12 mouse cellular contexts compared by ENCODE assay signal in the genomic region with DNA sequence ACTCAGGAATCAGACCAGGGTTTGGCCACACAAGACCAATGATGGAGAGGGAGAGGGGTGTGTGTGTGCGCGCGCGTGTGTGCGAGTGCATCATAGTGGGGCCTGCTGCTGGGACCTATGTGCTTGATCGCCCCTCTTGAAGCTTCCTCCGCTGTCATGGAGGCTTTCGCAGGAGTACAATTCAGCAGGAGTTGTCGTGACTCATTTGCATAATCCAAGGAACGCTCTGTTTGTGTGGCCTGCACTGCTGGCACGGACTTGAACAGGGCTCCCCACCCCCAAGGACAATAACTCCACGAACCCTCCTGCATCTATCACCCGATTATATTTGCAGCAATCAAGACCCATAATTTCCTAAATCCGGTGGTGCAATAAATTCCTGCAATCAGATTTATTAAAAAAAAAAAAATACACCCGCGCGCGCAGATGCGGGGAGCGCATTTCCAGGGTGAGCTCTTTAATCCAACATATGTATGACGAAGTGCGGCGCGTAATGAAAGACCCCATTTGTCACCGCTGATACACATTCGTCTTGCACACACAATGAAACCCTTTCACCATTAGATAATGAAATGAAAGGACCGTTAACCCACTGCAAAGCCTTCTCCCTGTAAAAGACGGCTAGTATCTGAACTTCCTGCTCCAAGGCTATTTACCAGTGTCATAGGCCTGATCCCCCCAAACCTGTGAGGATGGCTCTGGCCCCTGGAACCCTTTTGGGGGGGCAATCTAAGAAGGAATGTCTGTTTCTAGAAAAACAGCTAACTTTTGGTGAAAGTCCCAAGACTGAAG.
DNase-seq lines count a peak whose midpoint lies in the region; ATAC-seq and TF ChIP-seq lines count a peak whose summit lies in the region.
"Had no signal": no experiment of that assay in that cellular context is flagged by ENCODE, and none has a peak within 500 bp of the region (broad histone marks: within the 10 kb centered on the region; RNA-seq: fewer than 3 reads in every experiment).

No protein-coding gene starts in this region.

- H3K4me2 ChIP-seq in lung, embryonic 14.5 days = peak overlapping the region; percentile 10; the same call in 1 of the 2 replicates
- peak overlapping the region; percentile 56 for H3K4me2 ChIP-seq in forebrain, embryonic 12.5 days
- peak overlapping the region; percentile 46 for H3K4me2 ChIP-seq in hindbrain, embryonic 16.5 days (ENCODE audit: low read length)
- peak overlapping the region; percentile 48 for H3K4me2 ChIP-seq in neural tube, embryonic 13.5 days
- H3K4me2 ChIP-seq: liver, embryonic 15.5 days had no signal

- H3K4me3 ChIP-seq in lung, embryonic 14.5 days (ENCODE audit: low read depth, low read length) = no peak overlapping the region
- H3K4me3 ChIP-seq in forebrain, embryonic 12.5 days (replicated peaks) = peak overlapping the region; percentile 28
- peak overlapping the region; percentile 14; the same call in 1 of the 2 replicates for H3K4me3 ChIP-seq in hindbrain, embryonic 16.5 days (ENCODE audit: low read length)
- peak overlapping the region; percentile 18 for H3K4me3 ChIP-seq in neural tube, embryonic 13.5 days
- H3K4me3 ChIP-seq: limb, embryonic 10.5 days; liver, embryonic 15.5 days had no signal

- no peaks in the 10 kb centered on the region for H3K36me3 ChIP-seq in lung, embryonic 14.5 days (ENCODE audit: insufficient read depth)
- no peaks in the 10 kb centered on the region for H3K36me3 ChIP-seq in forebrain, embryonic 12.5 days (replicated peaks)
- no peaks in the 10 kb centered on the region for H3K36me3 ChIP-seq in hindbrain, embryonic 16.5 days (ENCODE audit: control insufficient read depth, insufficient read depth, low read length)
- no peaks in the 10 kb centered on the region for H3K36me3 ChIP-seq in neural tube, embryonic 13.5 days
- H3K36me3 ChIP-seq: limb, embryonic 10.5 days; liver, embryonic 15.5 days had no signal

- ATAC-seq in lung, embryonic 14.5 days (ENCODE audit: insufficient read depth) = no peak
- peak; percentile 42 for ATAC-seq in forebrain, embryonic 12.5 days (ENCODE audit: low FRiP score)
- no peak for ATAC-seq in hindbrain, embryonic 16.5 days
- ATAC-seq in neural tube, embryonic 13.5 days (ENCODE audit: low read depth) = no peak
- ATAC-seq: Patski had no signal

- no peaks in the 10 kb centered on the region for H3K9me3 ChIP-seq in lung, embryonic 14.5 days (ENCODE audit: low read depth, low read length)
- H3K9me3 ChIP-seq in forebrain, embryonic 12.5 days = no peaks in the 10 kb centered on the region
- no peaks in the 10 kb centered on the region for H3K9me3 ChIP-seq in hindbrain, embryonic 16.5 days (ENCODE audit: control insufficient read depth, low read length)
- no peaks in the 10 kb centered on the region for H3K9me3 ChIP-seq in neural tube, embryonic 13.5 days
- H3K9me3 ChIP-seq: limb, embryonic 10.5 days; liver, embryonic 15.5 days had no signal

- H3K27me3 ChIP-seq in lung, embryonic 14.5 days (ENCODE audit: insufficient read depth, low read length) = peaks cover 29% of the 10 kb centered on the region; the same call in 1 of the 2 replicates
- H3K27me3 ChIP-seq in forebrain, embryonic 12.5 days = peaks cover 41% of the 10 kb centered on the region
- H3K27me3 ChIP-seq in hindbrain, embryonic 16.5 days (replicated peaks; ENCODE audit: control insufficient read depth, insufficient read depth, low read length) = no peaks in the 10 kb centered on the region; the same call in 1 of the 2 replicates
- H3K27me3 ChIP-seq in neural tube, embryonic 13.5 days = peaks cover 20% of the 10 kb centered on the region; the same call in 1 of the 2 replicates

- no peak overlapping the region for H3K9ac ChIP-seq in lung, embryonic 14.5 days
- peak overlapping the region; percentile 33; the same call in 1 of the 2 replicates for H3K9ac ChIP-seq in forebrain, embryonic 12.5 days
- H3K9ac ChIP-seq in hindbrain, embryonic 16.5 days (ENCODE audit: low read depth, low read length) = peak overlapping the region; percentile 9; the same call in 1 of the 2 replicates
- H3K9ac ChIP-seq in neural tube, embryonic 13.5 days = peak overlapping the region; percentile 57; the same call in 1 of the 2 replicates
- H3K9ac ChIP-seq: liver, embryonic 15.5 days had no signal

- H3K27ac ChIP-seq in lung, embryonic 14.5 days (ENCODE audit: low read depth) = no peak overlapping the region
- peak overlapping the region; percentile 51; the same call in 1 of the 2 replicates for H3K27ac ChIP-seq in forebrain, embryonic 12.5 days
- peak overlapping the region; percentile 45; the same call in 1 of the 2 replicates for H3K27ac ChIP-seq in hindbrain, embryonic 16.5 days (ENCODE audit: low read depth, low read length)
- peak overlapping the region; percentile 63 for H3K27ac ChIP-seq in neural tube, embryonic 13.5 days (replicated peaks)
- H3K27ac ChIP-seq: limb, embryonic 10.5 days; liver, embryonic 15.5 days had no signal

- H3K4me1 ChIP-seq in lung, embryonic 14.5 days (ENCODE audit: insufficient read depth) = peaks cover 7% of the 10 kb centered on the region; the same call in 1 of the 2 replicates
- peaks cover 61% of the 10 kb centered on the region for H3K4me1 ChIP-seq in forebrain, embryonic 12.5 days
- peaks cover 33% of the 10 kb centered on the region for H3K4me1 ChIP-seq in hindbrain, embryonic 16.5 days (ENCODE audit: control insufficient read depth, insufficient read depth, low read depth, low read length)
- H3K4me1 ChIP-seq in neural tube, embryonic 13.5 days (replicated peaks) = peaks cover 68% of the 10 kb centered on the region
- H3K4me1 ChIP-seq: liver, embryonic 15.5 days had no signal

- DNase-seq in lung, embryonic 14.5 days = no peak
- DNase-seq in lung, postnatal 10 days = no peak
- no peak for DNase-seq in adrenal gland, postnatal 4 days (ENCODE audit: low spot score in 2 of 2)
- DNase-seq in spleen, postnatal 10 days (ENCODE audit: low spot score in 2 of 2) = no peak
- DNase-seq in adrenal gland, postnatal 10 days = no peak
- DNase-seq: kidney, adult 8-10 months had no signal

- TF ChIP-seq CTCF in lung, embryonic 14.5 days (IDR thresholded peaks at IDR 0.05; ENCODE audit: low read depth) = no peak

- WGBS in lung, embryonic 14.5 days = 33% methylated on average over 28 of the region's 28 CpGs
- 6% methylated on average over 28 of the region's 28 CpGs for WGBS in forebrain, embryonic 12.5 days
- WGBS in hindbrain, embryonic 16.5 days = 19% methylated on average over 28 of the region's 28 CpGs
- 11% methylated on average over 28 of the region's 28 CpGs for WGBS in neural tube, embryonic 13.5 days
